Mouse (Mus musculus): Measurements from ENCODE around the gene Pomp. TPM values are rescaled to one million over a fixed set of nuclear protein-coding genes. Genes with fewer than 3 reads are reported as not detected.
A peak's percentile ranks its signal among the peaks of the same experiment; 100 is the strongest.

Pomp gene
- polyA plus RNA-seq, 1 experiment, result 165 TPM

- TF ChIP-seq CTCF (IDR thresholded peaks at IDR 0.05; ENCODE audit: borderline replicate concordance, insufficient read depth, low read length) (peak; percentile 35; the same call in 1 of the 2 replicates), POLR2A (IDR thresholded peaks at IDR 0.05; ENCODE audit: low read depth, low read length) (no peak)
- Histone ChIP-seq H3K27ac (ENCODE audit: insufficient read depth, low read length) (no peak overlapping the region), H3K4me1 (ENCODE audit: control insufficient read depth, insufficient read depth, low read length) (0 out of 2 replicates have a peak, but pooled peaks cover 2% of the 10 kb centered on the region), H3K4me3 (ENCODE audit: insufficient read depth, low read length) (no peak overlapping the region)
Observed at GRCm38 (mm10) chr5:147848164-147848863, 11.9 kb upstream of the Pomp start.

GRCm38 (mm10) chr5:147850194-147850593 lies 10.1 kb upstream of the Pomp start:
- H3K4me3 ChIP-seq (ENCODE audit: insufficient read depth, low read length), result no peak overlapping the region
- no peak for TF ChIP-seq CTCF (IDR thresholded peaks at IDR 0.05; ENCODE audit: borderline replicate concordance, insufficient read depth, low read length)
- TF ChIP-seq POLR2A (IDR thresholded peaks at IDR 0.05; ENCODE audit: low read depth, low read length), result no peak
- 0 out of 2 replicates have a peak, but pooled peaks cover 2% of the 10 kb centered on the region for H3K4me1 ChIP-seq (ENCODE audit: control insufficient read depth, insufficient read depth, low read length)
- H3K27ac ChIP-seq (ENCODE audit: insufficient read depth, low read length), result no peak overlapping the region

GRCm38 (mm10) chr5:147860076-147860448 lies 199 bp upstream of the Pomp start:
- Histone ChIP-seq H3K27ac (ENCODE audit: insufficient read depth, low read length) (peak overlapping the region; percentile 54), H3K4me1 (ENCODE audit: control insufficient read depth, insufficient read depth, low read length) (peaks cover 3% of the 10 kb centered on the region; the same call in 1 of the 2 replicates), H3K4me3 (ENCODE audit: insufficient read depth, low read length) (peak overlapping the region; percentile 78)
- no peak for TF ChIP-seq CTCF (IDR thresholded peaks at IDR 0.05; ENCODE audit: borderline replicate concordance, insufficient read depth, low read length)
- TF ChIP-seq POLR2A (IDR thresholded peaks at IDR 0.05; ENCODE audit: low read depth, low read length), result no peak

- Histone ChIP-seq H3K4me3 (ENCODE audit: insufficient read depth, low read length) (no peak overlapping the region), H3K4me1 (ENCODE audit: control insufficient read depth, insufficient read depth, low read length) (no peaks in the 10 kb centered on the region), H3K27ac (ENCODE audit: insufficient read depth, low read length) (no peak overlapping the region)
- TF ChIP-seq CTCF (IDR thresholded peaks at IDR 0.05; ENCODE audit: borderline replicate concordance, insufficient read depth, low read length), result no peak
- TF ChIP-seq POLR2A (IDR thresholded peaks at IDR 0.05; ENCODE audit: low read depth, low read length), result no peak
Observed at GRCm38 (mm10) chr5:147868674-147869073, 8.4 kb downstream of the Pomp start.

GRCm38 (mm10) chr5:147869568-147869967 lies 9.3 kb downstream of the Pomp start:
- Histone ChIP-seq H3K4me3 (ENCODE audit: insufficient read depth, low read length) (no peak overlapping the region), H3K4me1 (ENCODE audit: control insufficient read depth, insufficient read depth, low read length) (no peaks in the 10 kb centered on the region), H3K27ac (ENCODE audit: insufficient read depth, low read length) (no peak overlapping the region)
- TF ChIP-seq CTCF (IDR thresholded peaks at IDR 0.05; ENCODE audit: borderline replicate concordance, insufficient read depth, low read length) (no peak), POLR2A (IDR thresholded peaks at IDR 0.05; ENCODE audit: low read depth, low read length) (no peak)

GRCm38 (mm10) chr5:147870296-147870695 lies 10.0 kb downstream of the Pomp start:
- Histone ChIP-seq H3K4me3 (ENCODE audit: insufficient read depth, low read length) (no peak overlapping the region), H3K27ac (ENCODE audit: insufficient read depth, low read length) (no peak overlapping the region), H3K4me1 (ENCODE audit: control insufficient read depth, insufficient read depth, low read length) (no peaks in the 10 kb centered on the region)
- TF ChIP-seq CTCF (IDR thresholded peaks at IDR 0.05; ENCODE audit: borderline replicate concordance, insufficient read depth, low read length) (no peak), POLR2A (IDR thresholded peaks at IDR 0.05; ENCODE audit: low read depth, low read length) (no peak)

GRCm38 (mm10) chr5:147871091-147871820 lies 11.0 kb downstream of the Pomp start:
- Histone ChIP-seq H3K27ac (ENCODE audit: insufficient read depth, low read length) (no peak overlapping the region), H3K4me1 (ENCODE audit: control insufficient read depth, insufficient read depth, low read length) (no peaks in the 10 kb centered on the region), H3K4me3 (ENCODE audit: insufficient read depth, low read length) (no peak overlapping the region)
- no peak for TF ChIP-seq CTCF (IDR thresholded peaks at IDR 0.05; ENCODE audit: borderline replicate concordance, insufficient read depth, low read length)
- no peak for TF ChIP-seq POLR2A (IDR thresholded peaks at IDR 0.05; ENCODE audit: low read depth, low read length)

- H3K4me3 ChIP-seq (ENCODE audit: insufficient read depth, low read length), result no peak overlapping the region
- H3K4me1 ChIP-seq (ENCODE audit: control insufficient read depth, insufficient read depth, low read length), result no peaks in the 10 kb centered on the region
- H3K27ac ChIP-seq (ENCODE audit: insufficient read depth, low read length), result no peak overlapping the region
- no peak for TF ChIP-seq POLR2A (IDR thresholded peaks at IDR 0.05; ENCODE audit: low read depth, low read length)
- no peak for TF ChIP-seq CTCF (IDR thresholded peaks at IDR 0.05; ENCODE audit: borderline replicate concordance, insufficient read depth, low read length)
Observed at GRCm38 (mm10) chr5:147874491-147875065, 14.3 kb downstream of the Pomp start.

GRCm38 (mm10) chr5:147875210-147875609 lies 14.9 kb downstream of the Pomp start:
- H3K4me1 ChIP-seq (ENCODE audit: control insufficient read depth, insufficient read depth, low read length), result no peaks in the 10 kb centered on the region
- no peak for TF ChIP-seq POLR2A (IDR thresholded peaks at IDR 0.05; ENCODE audit: low read depth, low read length)
- TF ChIP-seq CTCF (IDR thresholded peaks at IDR 0.05; ENCODE audit: borderline replicate concordance, insufficient read depth, low read length), result no peak
- no peak overlapping the region for H3K27ac ChIP-seq (ENCODE audit: insufficient read depth, low read length)
- no peak overlapping the region for H3K4me3 ChIP-seq (ENCODE audit: insufficient read depth, low read length)

- TF ChIP-seq CTCF (IDR thresholded peaks at IDR 0.05; ENCODE audit: borderline replicate concordance, insufficient read depth, low read length) (peak; percentile 29; the same call in 1 of the 2 replicates), POLR2A (IDR thresholded peaks at IDR 0.05; ENCODE audit: low read depth, low read length) (no peak)
- H3K27ac ChIP-seq (ENCODE audit: insufficient read depth, low read length), result no peak overlapping the region
- H3K4me1 ChIP-seq (ENCODE audit: control insufficient read depth, insufficient read depth, low read length), result no peaks in the 10 kb centered on the region
- H3K4me3 ChIP-seq (ENCODE audit: insufficient read depth, low read length), result no peak overlapping the region
Observed at GRCm38 (mm10) chr5:147877520-147877919, 17.3 kb downstream of the Pomp start.
